Mouse (Mus musculus): ENCODE measurements around the gene Slc7a6os. TPM values are rescaled to one million over a fixed set of nuclear protein-coding genes. Genes with fewer than 3 reads are reported as not detected.

Gene Slc7a6os
- polyA plus RNA-seq, 1 experiment = 33.7 TPM

- Histone ChIP-seq H3K27ac (ENCODE audit: insufficient read depth, low read length) (no peak overlapping the region), H3K4me3 (replicated peaks; ENCODE audit: insufficient read depth, low read depth, low read length) (no peak overlapping the region), H3K4me1 (ENCODE audit: control insufficient read depth, insufficient read depth, low read length) (no peaks in the 10 kb centered on the region), H3K27me3 (ENCODE audit: control insufficient read depth, insufficient read depth, low read length) (no peaks in the 10 kb centered on the region)
- WGBS = 89% methylated on average over 6 of the region's 6 CpGs
- no peak for TF ChIP-seq POLR2A (IDR thresholded peaks at IDR 0.05; ENCODE audit: borderline replicate concordance, insufficient read depth, low read length)
- no peak for TF ChIP-seq CTCF (IDR thresholded peaks at IDR 0.05; ENCODE audit: borderline replicate concordance, insufficient read depth, low read depth, low read length)
- DNase-seq = no peak
These were observed 50.9 kb downstream of the Slc7a6os start for GRCm38 (mm10) chr8:106159876-106160275.

GRCm38 (mm10) chr8:106158381-106158780 is 52.4 kb downstream of the Slc7a6os start:
- DNase-seq = no peak
- Histone ChIP-seq H3K4me1 (ENCODE audit: control insufficient read depth, insufficient read depth, low read length) (no peaks in the 10 kb centered on the region), H3K27me3 (ENCODE audit: control insufficient read depth, insufficient read depth, low read length) (no peaks in the 10 kb centered on the region), H3K27ac (ENCODE audit: insufficient read depth, low read length) (no peak overlapping the region), H3K4me3 (replicated peaks; ENCODE audit: insufficient read depth, low read depth, low read length) (no peak overlapping the region)
- no peak for TF ChIP-seq CTCF (IDR thresholded peaks at IDR 0.05; ENCODE audit: borderline replicate concordance, insufficient read depth, low read depth, low read length)
- no peak for TF ChIP-seq POLR2A (IDR thresholded peaks at IDR 0.05; ENCODE audit: borderline replicate concordance, insufficient read depth, low read length)
- WGBS = 90% methylated on average over 10 of the region's 10 CpGs

- Histone ChIP-seq H3K27me3 (ENCODE audit: control insufficient read depth, insufficient read depth, low read length) (no peaks in the 10 kb centered on the region), H3K4me1 (ENCODE audit: control insufficient read depth, insufficient read depth, low read length) (no peaks in the 10 kb centered on the region), H3K4me3 (replicated peaks; ENCODE audit: insufficient read depth, low read depth, low read length) (no peak overlapping the region), H3K27ac (ENCODE audit: insufficient read depth, low read length) (no peak overlapping the region)
- TF ChIP-seq POLR2A (IDR thresholded peaks at IDR 0.05; ENCODE audit: borderline replicate concordance, insufficient read depth, low read length) (no peak), CTCF (IDR thresholded peaks at IDR 0.05; ENCODE audit: borderline replicate concordance, insufficient read depth, low read depth, low read length) (no peak)
- DNase-seq = no peak
- 96% methylated on average over 1 of the region's 1 CpGs for WGBS
These were observed 53.3 kb downstream of the Slc7a6os start for GRCm38 (mm10) chr8:106157419-106157818.

- H3K27me3 ChIP-seq (ENCODE audit: control insufficient read depth, insufficient read depth, low read length) = no peaks in the 10 kb centered on the region
- TF ChIP-seq POLR2A (IDR thresholded peaks at IDR 0.05; ENCODE audit: borderline replicate concordance, insufficient read depth, low read length) (no peak), CTCF (IDR thresholded peaks at IDR 0.05; ENCODE audit: borderline replicate concordance, insufficient read depth, low read depth, low read length) (no peak)
- H3K4me3 ChIP-seq (replicated peaks; ENCODE audit: insufficient read depth, low read depth, low read length) = no peak overlapping the region
- peaks cover 3% of the 10 kb centered on the region; the same call in 1 of the 2 replicates for H3K4me1 ChIP-seq (ENCODE audit: control insufficient read depth, insufficient read depth, low read length)
- DNase-seq = no peak
- no peak overlapping the region for H3K27ac ChIP-seq (ENCODE audit: insufficient read depth, low read length)
- WGBS = 83% methylated on average over 4 of the region's 4 CpGs
These were observed 57.9 kb downstream of the Slc7a6os start for GRCm38 (mm10) chr8:106152876-106153275.

- H3K4me1 ChIP-seq (ENCODE audit: control insufficient read depth, insufficient read depth, low read length) = peaks cover 3% of the 10 kb centered on the region; the same call in 1 of the 2 replicates
- DNase-seq = no peak
- TF ChIP-seq CTCF (IDR thresholded peaks at IDR 0.05; ENCODE audit: borderline replicate concordance, insufficient read depth, low read depth, low read length) = no peak
- TF ChIP-seq POLR2A (IDR thresholded peaks at IDR 0.05; ENCODE audit: borderline replicate concordance, insufficient read depth, low read length) = no peak
- H3K27ac ChIP-seq (ENCODE audit: insufficient read depth, low read length) = no peak overlapping the region
- 52% methylated on average over 9 of the region's 9 CpGs for WGBS
- H3K27me3 ChIP-seq (ENCODE audit: control insufficient read depth, insufficient read depth, low read length) = no peaks in the 10 kb centered on the region
- peak overlapping the region; percentile 76 for H3K4me3 ChIP-seq (replicated peaks; ENCODE audit: insufficient read depth, low read depth, low read length)
These were observed 59.7 kb downstream of the Slc7a6os start for GRCm38 (mm10) chr8:106151041-106151440.

Other genes with a start within 250 kb of the Slc7a6os start
- gene Slc12a4, start 244.8 kb downstream of the Slc7a6os start, polyA plus RNA-seq (2012; rRNA removed) = 34.9 and 36.1 TPM in 2 replicates
- not detected in 2 replicates for gene Dpep3, start 231.5 kb downstream of the Slc7a6os start, polyA plus RNA-seq (2012; rRNA removed)
- 34.1 and 35.7 TPM in 2 replicates for gene Dus2, start 219.6 kb downstream of the Slc7a6os start, polyA plus RNA-seq (2012; rRNA removed)
- gene Dpep2nb, start 205.0 kb downstream of the Slc7a6os start, polyA plus RNA-seq (2012; rRNA removed) = 0.13 TPM in 1 of 2 replicates, not detected in the other
- gene Ddx28, start 199.1 kb downstream of the Slc7a6os start, polyA plus RNA-seq (2012; rRNA removed) = 15.2 and 16.0 TPM in 2 replicates
- 11.1 and 11.6 TPM in 2 replicates for gene Nfatc3, start 152.1 kb downstream of the Slc7a6os start, polyA plus RNA-seq (2012; rRNA removed)
- 0.05 and 0.10 TPM in 2 replicates for gene Esrp2, start 74.0 kb downstream of the Slc7a6os start, polyA plus RNA-seq (2012; rRNA removed)
- 12.1 and 13.1 TPM in 2 replicates for gene Pla2g15, start 60.5 kb downstream of the Slc7a6os start, polyA plus RNA-seq (2012; rRNA removed)
- 25.4 and 25.8 TPM in 2 replicates for gene Slc7a6, start 42.1 kb downstream of the Slc7a6os start, polyA plus RNA-seq (2012; rRNA removed)
- gene Prmt7, start within 50 bp of the Slc7a6os start, polyA plus RNA-seq (2012; rRNA removed) = 36.0 and 36.1 TPM in 2 replicates
- gene Smpd3, start 127.1 kb upstream of the Slc7a6os start, polyA plus RNA-seq (2012; rRNA removed) = 8.7 and 9.2 TPM in 2 replicates
- gene Zfp90, start 204.4 kb upstream of the Slc7a6os start, polyA plus RNA-seq (2012; rRNA removed) = 12.3 and 13.5 TPM in 2 replicates